Mouse (Mus musculus) activated CD4-positive, CD25-positive, alpha-beta regulatory T cell (primary cell): Measurements from ENCODE around the gene Olfr155. TPM values are rescaled to one million over a fixed set of nuclear protein-coding genes. Genes with fewer than 3 reads are reported as not detected.

ENCODE experiments used
- polyA plus RNA-seq, 2 experiments: library from polyadenylated mRNA; unstranded; fragments of 100-300 nt; shearing (Covaris generic); gene quantifications; one replicate each; pipeline ENCODE4 v1.2.1; 2017

Olfr155 gene
- under 1 TPM in 1 of 2 experiments, not detected in 1; 0.27 TPM for polyA plus RNA-seq

GRCm38 (mm10) chr4:43851265-43851664 lies at the start of gene Olfr155:
TSS of gene Olfr155 (plus strand) at chr4:43851565.

DNA sequence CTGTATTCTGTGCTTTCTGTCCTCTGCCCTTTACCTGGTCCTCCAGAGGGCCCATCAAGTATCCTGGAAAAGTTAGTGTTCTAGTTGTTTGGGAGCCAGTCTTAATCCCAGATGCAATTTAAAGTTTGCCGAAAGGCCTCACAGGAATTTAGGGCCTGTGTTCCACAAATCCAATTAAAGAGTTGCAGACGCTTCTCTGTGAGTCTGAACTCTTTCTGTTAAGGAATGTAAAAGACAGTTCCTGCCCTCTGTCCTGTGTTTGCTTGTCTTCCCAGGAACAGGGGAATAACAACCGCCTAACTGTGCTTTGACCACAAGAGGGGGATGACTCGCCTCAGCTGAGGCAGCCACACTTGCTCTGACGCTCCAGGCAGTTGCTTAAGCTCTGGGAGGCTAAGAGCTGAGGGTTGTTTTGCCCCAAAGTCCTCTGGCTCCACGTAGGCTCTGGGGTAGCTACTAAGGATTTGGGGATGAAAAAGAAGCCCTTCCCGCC lies 27.5 kb upstream of the Olfr155 start, which contains the start of gene Olfr156:
Gene Olfr156, minus strand, starts transcription at position 51 of the 493 bp plus-strand sequence.

GRCm38 (mm10) chr4:43840101-43840500 lies 11.3 kb upstream of the Olfr155 start, which contains the start of gene Olfr157:
TSS of gene Olfr157 (minus strand) at chr4:43840201.

GRCm38 (mm10) chr4:43875160-43875918 lies 24.0 kb downstream of the Olfr155 start, which contains the start of gene Reck:
TSS of gene Reck (plus strand) at chr4:43875530.

Other genes starting within 250 kb of the Olfr155 start
- gene Npr2, start 219.6 kb upstream of the Olfr155 start, polyA plus RNA-seq, result under 1 TPM in 1 of 2 experiments, not detected in 1; 0.18 TPM
- gene Spag8, start 198.0 kb upstream of the Olfr155 start, polyA plus RNA-seq, result under 1 TPM in 1 of 2 experiments, not detected in 1; 0.37 TPM
- 10 to 100 TPM; 57.3 to 78.0 TPM for gene Hint2, start 195.1 kb upstream of the Olfr155 start, polyA plus RNA-seq
- gene Tmem8b, start 182.6 kb upstream of the Olfr155 start, polyA plus RNA-seq, result 1 to 10 TPM in 1 of 2 experiments, under 1 TPM in 1; 0.26 to 1.6 TPM
- 1 to 10 TPM; 1.2 to 1.3 TPM for gene Fam221b, start 182.4 kb upstream of the Olfr155 start, polyA plus RNA-seq
- not detected for gene Olfr70, start 150.8 kb upstream of the Olfr155 start, polyA plus RNA-seq
- gene Olfr71, start 141.3 kb upstream of the Olfr155 start, polyA plus RNA-seq, result under 1 TPM in 1 of 2 experiments, not detected in 1; 0.18 TPM
- gene Hrct1, start 124.4 kb upstream of the Olfr155 start, polyA plus RNA-seq, result not detected
- under 1 TPM in 1 of 2 experiments, not detected in 1; 0.22 TPM for gene Spaar, start 121.5 kb upstream of the Olfr155 start, polyA plus RNA-seq
- gene Olfr159, start 80.6 kb upstream of the Olfr155 start, polyA plus RNA-seq, result not detected
- gene Olfr156, start 27.7 kb upstream of the Olfr155 start, polyA plus RNA-seq, result not detected
- gene Olfr157, start 11.4 kb upstream of the Olfr155 start, polyA plus RNA-seq, result under 1 TPM in 1 of 2 experiments, not detected in 1; 0.31 TPM
- gene Reck, start 24.0 kb downstream of the Olfr155 start, polyA plus RNA-seq, result 1 to 10 TPM; 3.2 to 7.0 TPM
- gene Glipr2, start 105.8 kb downstream of the Olfr155 start, polyA plus RNA-seq, result 100 to 1,000 TPM; 303 to 427 TPM
- gene Ccin, start 131.9 kb downstream of the Olfr155 start, polyA plus RNA-seq, result not detected
- 100 to 1,000 TPM; 197 to 205 TPM for gene Clta, start 152.9 kb downstream of the Olfr155 start, polyA plus RNA-seq
- 10 to 100 TPM; 43.0 to 44.1 TPM for gene Gne, start 232.6 kb downstream of the Olfr155 start, polyA plus RNA-seq